Mouse (Mus musculus): ENCODE data around the gene Slc45a3. TPM values are rescaled to one million over a fixed set of nuclear protein-coding genes. Genes with fewer than 3 reads are reported as not detected.

Slc45a3 gene
- polyA plus RNA-seq, 1 experiment from 2014 or later = 11.0 TPM

DNA sequence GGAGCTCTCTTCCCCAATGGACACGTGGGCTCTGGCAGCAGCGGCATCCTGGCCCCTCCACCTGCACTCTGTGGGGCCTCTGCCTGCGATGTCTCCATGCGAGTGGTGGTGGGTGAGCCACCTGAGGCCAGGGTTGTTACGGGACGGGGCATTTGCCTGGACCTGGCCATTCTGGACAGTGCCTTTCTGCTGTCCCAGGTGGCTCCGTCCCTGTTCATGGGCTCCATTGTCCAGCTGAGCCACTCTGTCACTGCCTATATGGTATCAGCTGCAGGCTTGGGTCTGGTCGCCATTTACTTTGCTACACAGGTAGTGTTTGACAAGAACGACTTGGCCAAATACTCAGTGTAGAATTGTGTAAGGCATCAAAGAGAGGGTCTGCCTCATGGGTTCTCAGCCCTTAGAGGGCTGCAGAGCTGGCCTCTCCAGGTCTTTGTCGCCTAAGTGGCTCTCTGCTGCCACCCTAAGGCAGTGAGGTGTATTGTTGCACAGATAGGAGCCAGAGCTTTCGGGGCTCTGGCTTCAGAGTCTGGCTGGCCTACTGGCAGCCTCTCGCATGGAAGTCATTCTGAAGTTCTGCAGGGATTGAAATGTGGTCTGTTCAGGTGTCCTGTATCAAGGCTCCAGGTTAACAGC, 18.7 kb downstream of the Slc45a3 start:
- Histone ChIP-seq H3K36me3 (ENCODE audit: control insufficient read depth, insufficient read depth, low read length) (no peaks in the 10 kb centered on the region), H3K9ac (ENCODE audit: low read depth, low read length) (no peak overlapping the region), H3K4me2 (ENCODE audit: low read depth, low read length) (no peak overlapping the region), H3K27me3 (replicated peaks; ENCODE audit: control insufficient read depth, insufficient read depth, low read length) (no peaks in the 10 kb centered on the region), H3K27ac (replicated peaks; ENCODE audit: low read depth, low read length) (no peak overlapping the region), H3K9me3 (ENCODE audit: control insufficient read depth, low read length) (no peaks in the 10 kb centered on the region), H3K4me1 (ENCODE audit: control insufficient read depth, insufficient read depth, low read length) (no peaks in the 10 kb centered on the region), H3K4me3 (ENCODE audit: low read depth, low read length) (no peak overlapping the region)
- 46% methylated on average over 12 of the region's 12 CpGs for WGBS
- peak; percentile 68; the same call in 1 of the 2 replicates for ATAC-seq (ENCODE audit: low read depth)
- no peak for DNase-seq (ENCODE audit: low spot score)

DNA sequence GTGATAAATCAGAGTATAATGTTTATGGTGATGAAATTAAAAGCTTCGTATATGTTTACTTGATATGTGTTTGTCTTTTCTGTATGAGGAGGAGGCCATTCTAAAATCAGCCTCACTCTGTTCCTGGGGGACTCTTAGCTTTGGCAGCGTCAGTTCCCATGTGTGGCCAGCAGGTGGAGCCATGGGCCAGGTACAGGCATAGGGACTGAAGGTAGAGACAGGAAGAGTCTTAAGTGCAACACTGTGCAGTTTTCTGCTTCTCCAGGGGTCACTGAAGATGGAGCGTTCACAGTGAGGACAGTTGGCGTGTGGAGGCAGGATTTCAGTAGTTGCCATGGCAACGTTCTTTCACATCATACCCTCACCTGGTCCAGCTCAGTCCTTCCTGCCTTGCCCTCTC, 20.1 kb downstream of the Slc45a3 start:
- H3K4me2 ChIP-seq (ENCODE audit: low read depth, low read length) = no peak overlapping the region
- WGBS = 10% methylated on average over 5 of the region's 5 CpGs
- no peak overlapping the region for H3K9ac ChIP-seq (ENCODE audit: low read depth, low read length)
- no peak for DNase-seq (ENCODE audit: low spot score)
- H3K4me3 ChIP-seq (ENCODE audit: low read depth, low read length) = no peak overlapping the region
- no peaks in the 10 kb centered on the region for H3K9me3 ChIP-seq (ENCODE audit: control insufficient read depth, low read length)
- peak; percentile 67; the same call in 1 of the 2 replicates for ATAC-seq (ENCODE audit: low read depth)
- H3K27me3 ChIP-seq (replicated peaks; ENCODE audit: control insufficient read depth, insufficient read depth, low read length) = no peaks in the 10 kb centered on the region
- H3K4me1 ChIP-seq (ENCODE audit: control insufficient read depth, insufficient read depth, low read length) = no peaks in the 10 kb centered on the region
- H3K27ac ChIP-seq (replicated peaks; ENCODE audit: low read depth, low read length) = no peak overlapping the region
- no peaks in the 10 kb centered on the region for H3K36me3 ChIP-seq (ENCODE audit: control insufficient read depth, insufficient read depth, low read length)

DNA sequence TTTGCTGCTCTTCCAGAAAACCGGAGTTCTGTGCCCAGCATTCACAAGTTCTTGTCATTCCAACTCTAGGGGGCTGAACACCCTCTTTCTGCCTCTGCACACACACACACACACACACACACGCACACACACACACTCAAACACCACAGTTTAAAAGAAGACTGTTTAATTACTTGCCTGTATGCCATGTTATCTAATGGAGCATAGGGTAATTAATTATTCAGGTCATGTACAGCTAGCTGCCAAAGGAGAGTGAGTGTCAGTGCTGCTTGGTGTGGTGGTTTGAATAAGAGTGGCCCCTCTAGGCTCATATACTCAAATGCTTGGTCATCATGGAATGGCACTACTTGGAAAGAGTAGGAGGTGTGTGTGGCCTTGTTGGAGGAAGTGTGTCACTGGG, 21.0 kb downstream of the Slc45a3 start:
- Histone ChIP-seq H3K4me3 (ENCODE audit: low read depth, low read length) (no peak overlapping the region), H3K36me3 (ENCODE audit: control insufficient read depth, insufficient read depth, low read length) (no peaks in the 10 kb centered on the region), H3K4me1 (ENCODE audit: control insufficient read depth, insufficient read depth, low read length) (no peaks in the 10 kb centered on the region), H3K4me2 (ENCODE audit: low read depth, low read length) (no peak overlapping the region), H3K9me3 (ENCODE audit: control insufficient read depth, low read length) (no peaks in the 10 kb centered on the region), H3K9ac (ENCODE audit: low read depth, low read length) (no peak overlapping the region), H3K27ac (replicated peaks; ENCODE audit: low read depth, low read length) (no peak overlapping the region), H3K27me3 (replicated peaks; ENCODE audit: control insufficient read depth, insufficient read depth, low read length) (no peaks in the 10 kb centered on the region)
- ATAC-seq (ENCODE audit: low read depth) = no peak
- 81% methylated on average over 2 of the region's 2 CpGs for WGBS
- no peak for DNase-seq (ENCODE audit: low spot score)

DNA sequence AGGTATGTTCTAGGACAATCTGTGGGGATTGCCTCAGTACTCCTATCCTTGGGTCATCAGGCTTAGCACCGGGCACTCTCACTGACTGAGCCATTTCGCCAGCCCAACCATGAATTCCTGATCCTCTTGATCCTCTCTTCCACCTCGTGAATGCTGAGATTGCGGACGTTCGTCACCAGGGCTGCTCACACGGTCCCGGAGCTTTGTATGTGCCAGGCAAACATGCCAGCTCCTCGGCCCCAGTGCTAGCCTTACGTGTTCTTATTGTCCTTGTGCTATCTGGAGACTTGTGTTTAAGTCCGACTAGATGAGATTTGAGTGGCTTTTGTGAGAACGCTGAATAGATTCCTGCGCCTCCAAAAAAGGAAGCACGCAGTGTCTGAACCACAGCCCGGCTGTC, 24.7 kb downstream of the Slc45a3 start:
- Histone ChIP-seq H3K4me3 (ENCODE audit: low read depth, low read length) (no peak overlapping the region), H3K36me3 (ENCODE audit: control insufficient read depth, insufficient read depth, low read length) (no peaks in the 10 kb centered on the region), H3K9me3 (ENCODE audit: control insufficient read depth, low read length) (no peaks in the 10 kb centered on the region), H3K27ac (replicated peaks; ENCODE audit: low read depth, low read length) (no peak overlapping the region), H3K4me2 (ENCODE audit: low read depth, low read length) (no peak overlapping the region), H3K9ac (ENCODE audit: low read depth, low read length) (no peak overlapping the region), H3K4me1 (ENCODE audit: control insufficient read depth, insufficient read depth, low read length) (no peaks in the 10 kb centered on the region), H3K27me3 (replicated peaks; ENCODE audit: control insufficient read depth, insufficient read depth, low read length) (no peaks in the 10 kb centered on the region)
- no peak for ATAC-seq (ENCODE audit: low read depth)
- 75% methylated on average over 15 of the region's 15 CpGs for WGBS
- DNase-seq (ENCODE audit: low spot score) = no peak

DNA sequence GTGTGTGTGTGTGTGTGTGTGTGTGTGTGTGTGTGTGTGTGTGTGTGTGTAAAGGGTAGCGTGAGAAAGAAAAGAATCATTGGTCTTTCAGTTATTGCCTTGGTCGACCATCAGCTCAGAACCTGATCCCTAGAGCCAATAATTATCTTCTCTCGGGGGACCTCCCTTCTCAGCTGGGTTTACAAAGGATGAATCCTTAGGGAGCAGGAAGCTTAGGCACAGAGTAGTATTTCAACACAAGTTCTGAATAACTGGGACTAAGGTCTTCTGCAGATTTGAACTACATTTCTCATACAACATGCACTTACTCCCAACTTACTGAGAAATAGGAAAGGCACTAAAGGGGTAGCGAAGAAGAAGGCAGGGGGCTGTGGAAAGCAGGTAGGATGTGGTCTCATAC, 26.7 kb downstream of the Slc45a3 start:
- no peak for ATAC-seq (ENCODE audit: low read depth)
- 65% methylated on average over 4 of the region's 4 CpGs for WGBS
- no peak overlapping the region for H3K4me2 ChIP-seq (ENCODE audit: low read depth, low read length)

DNA sequence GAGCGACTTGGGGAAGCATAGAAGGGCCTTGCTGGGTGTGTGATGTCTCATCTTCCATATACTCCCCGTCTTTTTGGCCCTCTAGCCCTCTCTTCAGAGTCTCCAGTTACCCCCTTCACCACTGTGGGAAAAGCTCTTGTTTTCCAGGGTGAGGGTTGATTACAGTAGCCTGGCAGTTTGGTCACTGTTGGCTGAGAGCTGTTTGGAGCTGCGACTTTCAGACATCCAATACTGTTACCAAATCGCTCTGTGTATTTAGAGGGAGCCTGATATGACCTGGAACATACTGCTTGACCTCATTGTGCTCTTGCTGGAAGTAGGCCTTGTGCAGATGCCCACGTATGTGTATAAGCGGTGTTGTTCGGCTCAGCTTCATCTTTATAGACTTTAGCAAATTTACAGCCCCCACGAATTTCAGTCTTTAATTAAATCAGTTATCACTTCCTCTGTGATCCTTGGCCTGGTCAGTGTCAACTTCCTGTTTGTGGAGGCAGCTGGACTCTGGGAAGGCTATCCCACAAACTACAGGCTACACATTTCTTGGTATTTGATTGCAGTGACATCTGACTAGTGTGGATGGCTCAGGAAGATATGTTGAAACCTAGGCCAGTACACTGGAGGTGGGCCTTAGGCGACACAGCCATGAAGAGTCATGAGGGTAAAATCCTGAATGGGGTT, 27.5 kb downstream of the Slc45a3 start:
- Histone ChIP-seq H3K36me3 (ENCODE audit: control insufficient read depth, insufficient read depth, low read length) (no peaks in the 10 kb centered on the region), H3K9ac (ENCODE audit: low read depth, low read length) (no peak overlapping the region), H3K4me2 (ENCODE audit: low read depth, low read length) (no peak overlapping the region), H3K27me3 (replicated peaks; ENCODE audit: control insufficient read depth, insufficient read depth, low read length) (no peaks in the 10 kb centered on the region), H3K4me3 (ENCODE audit: low read depth, low read length) (no peak overlapping the region), H3K27ac (replicated peaks; ENCODE audit: low read depth, low read length) (no peak overlapping the region), H3K4me1 (ENCODE audit: control insufficient read depth, insufficient read depth, low read length) (no peaks in the 10 kb centered on the region), H3K9me3 (ENCODE audit: control insufficient read depth, low read length) (no peaks in the 10 kb centered on the region)
- 75% methylated on average over 9 of the region's 9 CpGs for WGBS
- no peak for DNase-seq (ENCODE audit: low spot score)
- ATAC-seq (ENCODE audit: low read depth) = no peak

More for the DNA sequence above, 26.7 kb downstream of the Slc45a3 start:
- Histone ChIP-seq H3K4me1 (ENCODE audit: control insufficient read depth, insufficient read depth, low read length) (no peaks in the 10 kb centered on the region), H3K9ac (ENCODE audit: low read depth, low read length) (no peak overlapping the region), H3K9me3 (ENCODE audit: control insufficient read depth, low read length) (no peaks in the 10 kb centered on the region), H3K27ac (replicated peaks; ENCODE audit: low read depth, low read length) (no peak overlapping the region), H3K36me3 (ENCODE audit: control insufficient read depth, insufficient read depth, low read length) (no peaks in the 10 kb centered on the region), H3K4me3 (ENCODE audit: low read depth, low read length) (no peak overlapping the region), H3K27me3 (replicated peaks; ENCODE audit: control insufficient read depth, insufficient read depth, low read length) (no peaks in the 10 kb centered on the region)
- DNase-seq (ENCODE audit: low spot score) = no peak

DNA sequence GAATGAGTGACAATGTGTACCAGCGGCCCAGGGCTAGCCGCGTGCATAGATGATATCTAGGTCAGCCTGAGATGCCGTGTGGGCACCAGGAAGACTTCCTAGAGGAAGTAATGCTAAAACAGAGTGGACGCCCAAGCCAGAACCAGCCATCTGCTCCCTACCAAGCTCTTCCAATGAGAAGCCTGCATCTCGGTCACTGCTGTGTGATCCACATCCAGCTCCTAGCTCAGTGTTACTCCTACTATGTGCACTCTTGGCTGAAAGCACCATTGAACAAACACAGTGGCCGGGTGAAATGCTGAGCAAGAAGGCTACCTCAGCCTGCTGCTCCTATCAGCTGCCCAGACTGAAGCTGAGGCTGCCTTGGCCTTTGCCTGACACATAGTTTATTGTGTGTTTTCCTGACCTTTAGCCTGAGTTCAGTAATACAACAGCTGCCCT, 29.8 kb downstream of the Slc45a3 start:
- no peaks in the 10 kb centered on the region for H3K4me1 ChIP-seq (ENCODE audit: control insufficient read depth, insufficient read depth, low read length)
- DNase-seq (ENCODE audit: low spot score) (no peak), ATAC-seq (ENCODE audit: low read depth) (no peak)
- H3K27ac ChIP-seq (replicated peaks; ENCODE audit: low read depth, low read length) = no peak overlapping the region
- no peak overlapping the region for H3K4me2 ChIP-seq (ENCODE audit: low read depth, low read length)
- H3K36me3 ChIP-seq (ENCODE audit: control insufficient read depth, insufficient read depth, low read length) = no peaks in the 10 kb centered on the region
- no peaks in the 10 kb centered on the region for H3K9me3 ChIP-seq (ENCODE audit: control insufficient read depth, low read length)
- H3K4me3 ChIP-seq (ENCODE audit: low read depth, low read length) = no peak overlapping the region
- 82% methylated on average over 7 of the region's 7 CpGs for WGBS
- no peaks in the 10 kb centered on the region for H3K27me3 ChIP-seq (replicated peaks; ENCODE audit: control insufficient read depth, insufficient read depth, low read length)
- no peak overlapping the region for H3K9ac ChIP-seq (ENCODE audit: low read depth, low read length)

DNA sequence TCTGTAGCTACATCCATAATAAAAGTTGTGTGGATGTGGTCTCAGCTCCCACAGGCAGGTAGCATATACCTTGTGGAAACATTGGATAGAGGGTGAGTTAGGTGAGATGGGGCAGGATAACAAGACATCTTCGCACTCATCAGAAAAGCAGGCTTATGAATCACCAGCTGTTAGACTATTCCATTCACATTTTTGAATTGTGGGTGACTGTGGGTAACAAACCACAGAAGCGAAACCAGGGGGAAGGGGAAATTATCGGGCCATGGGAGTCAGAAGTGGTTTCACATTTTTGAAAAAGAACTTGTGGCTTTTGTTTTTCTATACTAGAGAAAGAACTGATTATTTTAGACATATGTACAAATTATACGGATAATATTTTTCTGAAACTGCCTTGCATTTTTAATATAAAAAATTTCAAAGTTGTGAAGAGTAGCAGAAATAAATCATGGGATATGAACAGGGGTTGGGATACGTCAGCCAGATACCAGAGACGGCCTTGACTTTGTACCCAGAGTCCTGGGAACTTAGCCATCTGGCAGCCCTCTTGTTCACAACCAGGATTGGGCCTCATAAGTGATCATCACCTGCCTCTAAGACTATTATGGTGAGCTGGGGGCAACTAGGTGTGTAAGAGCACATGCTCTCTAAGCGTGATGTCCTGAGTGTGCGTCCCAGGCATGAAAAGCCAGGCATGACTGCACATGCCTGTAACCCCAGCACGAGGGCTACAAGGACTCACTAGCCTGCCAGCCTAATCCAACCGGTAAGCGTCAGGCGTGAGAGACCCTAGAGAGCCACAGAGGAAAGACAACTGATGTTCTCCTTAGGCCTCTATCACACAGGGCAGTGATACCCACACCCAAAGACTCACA, 30.6 kb downstream of the Slc45a3 start:
- Histone ChIP-seq H3K27ac (replicated peaks; ENCODE audit: low read depth, low read length) (no peak overlapping the region), H3K4me3 (ENCODE audit: low read depth, low read length) (no peak overlapping the region), H3K4me2 (ENCODE audit: low read depth, low read length) (no peak overlapping the region), H3K9me3 (ENCODE audit: control insufficient read depth, low read length) (0 out of 2 replicates have a peak, but pooled peaks cover 3% of the 10 kb centered on the region), H3K4me1 (ENCODE audit: control insufficient read depth, insufficient read depth, low read length) (no peaks in the 10 kb centered on the region), H3K36me3 (ENCODE audit: control insufficient read depth, insufficient read depth, low read length) (no peaks in the 10 kb centered on the region), H3K9ac (ENCODE audit: low read depth, low read length) (no peak overlapping the region), H3K27me3 (replicated peaks; ENCODE audit: control insufficient read depth, insufficient read depth, low read length) (no peaks in the 10 kb centered on the region)
- DNase-seq (ENCODE audit: low spot score) (no peak), ATAC-seq (ENCODE audit: low read depth) (no peak)
- 80% methylated on average over 12 of the region's 12 CpGs for WGBS
